Mouse (Mus musculus) liver (tissue): ENCODE results near the gene Necab3.

Source experiments
- DNase-seq: peaks from one replicate; pipeline ENCODE4 v3.0.0-alpha.2; 2020; ENCODE audit warnings: mixed read lengths

Necab3 gene

DNA sequence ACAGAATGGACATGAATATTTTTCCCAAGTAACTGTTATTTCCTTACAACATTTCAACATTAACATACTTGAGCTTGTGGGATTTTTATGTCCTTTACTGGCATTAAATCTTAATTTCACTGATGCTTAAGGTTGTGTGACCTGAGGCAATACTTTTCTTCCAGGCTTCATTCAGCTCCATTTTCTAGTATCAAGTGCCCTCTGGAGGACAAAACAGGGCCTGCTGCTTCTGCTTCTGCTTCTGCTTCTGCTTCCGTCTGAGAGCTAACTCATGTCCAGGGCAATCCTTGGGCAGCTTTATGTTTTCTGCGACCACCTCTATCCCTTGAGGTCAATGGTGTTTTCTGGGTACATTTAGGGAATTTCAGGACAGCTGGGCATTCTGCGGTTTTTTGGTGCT lies 19.0 kb downstream of the Necab3 start:
- no peak for DNase-seq

DNA sequence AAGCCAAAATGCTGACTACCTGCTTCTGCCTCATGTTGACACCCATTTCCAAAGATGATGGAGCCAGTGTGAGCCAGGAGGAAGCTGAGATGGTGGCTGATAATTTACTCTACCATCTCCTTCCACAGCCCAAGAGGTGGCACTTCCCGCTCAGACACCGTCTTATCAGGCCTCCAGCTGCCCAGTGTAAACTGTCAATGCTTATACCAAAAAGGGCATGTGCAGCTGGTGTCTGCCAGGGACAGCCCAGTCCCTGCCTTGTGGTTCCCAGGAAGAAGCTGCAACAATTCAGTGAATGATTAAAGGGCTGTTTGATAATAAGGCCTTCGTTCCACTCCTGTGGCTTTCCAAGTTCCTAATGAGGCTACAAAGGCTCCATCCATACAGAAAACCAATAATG lies 20.0 kb downstream of the Necab3 start:
- DNase-seq = no peak

DNA sequence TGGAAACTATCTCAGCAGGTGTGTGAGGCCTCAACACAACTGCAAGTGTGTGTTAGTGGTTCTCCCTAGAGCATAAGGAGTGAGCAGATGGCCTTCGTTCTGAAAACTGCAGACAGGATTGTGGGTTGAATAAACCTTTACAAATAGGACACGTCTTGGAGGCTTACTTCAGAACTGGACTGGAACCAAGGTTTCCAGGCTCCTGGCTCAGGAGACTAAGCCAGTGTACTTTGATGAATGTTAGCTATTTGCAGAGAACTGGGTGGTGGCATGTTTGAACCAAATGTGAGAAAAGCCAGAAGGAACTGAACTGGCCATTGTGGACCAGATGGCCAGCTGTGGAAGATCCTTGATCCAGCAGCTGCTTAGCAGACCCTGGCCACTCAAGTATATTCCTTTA lies 20.4 kb downstream of the Necab3 start:
- no peak for DNase-seq

DNA sequence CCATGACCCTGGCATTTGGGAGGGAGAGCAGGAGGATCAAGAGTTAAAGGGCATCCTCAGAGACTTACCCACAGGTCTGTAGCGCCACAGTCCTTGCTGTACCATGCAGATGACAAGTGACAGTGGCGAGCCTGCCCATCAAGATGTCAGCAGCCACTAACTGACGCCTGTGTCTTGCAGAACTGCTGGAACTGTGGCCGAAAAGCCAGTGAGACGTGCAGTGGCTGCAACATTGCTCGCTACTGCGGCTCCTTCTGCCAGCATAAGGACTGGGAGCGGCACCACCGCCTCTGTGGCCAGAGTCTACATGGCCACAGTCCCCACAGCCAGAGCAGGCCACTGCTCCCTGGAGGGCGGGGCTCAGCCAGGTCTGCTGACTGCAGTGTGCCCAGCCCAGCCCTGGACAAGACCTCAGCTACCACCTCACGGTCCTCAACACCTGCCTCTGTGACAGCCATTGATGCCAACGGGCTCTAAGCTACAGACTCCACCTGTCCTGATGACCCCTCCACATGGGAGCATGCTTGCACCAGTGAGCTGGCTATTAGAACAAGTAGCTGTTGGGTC lies 23.9 kb downstream of the Necab3 start:
- no peak for DNase-seq

DNA sequence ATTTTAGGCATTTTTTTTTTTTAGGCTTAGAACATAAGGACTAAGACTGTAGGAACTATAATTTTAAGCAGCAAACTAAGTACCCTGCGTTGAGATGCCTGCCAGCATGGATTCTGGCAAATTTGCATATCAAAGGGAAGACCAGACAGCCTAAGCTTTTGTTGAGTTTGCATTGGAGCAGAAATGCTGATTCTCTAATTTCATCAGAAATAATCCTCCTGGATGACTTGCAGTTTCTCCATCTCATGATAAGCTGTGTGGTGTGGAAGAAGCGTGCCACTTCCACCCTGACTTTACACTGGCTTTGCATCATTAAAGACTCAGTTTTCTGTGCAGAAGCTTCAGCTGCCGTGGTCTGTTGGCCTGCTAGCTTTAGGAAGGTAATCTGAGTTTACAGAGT lies 25.8 kb downstream of the Necab3 start:
- DNase-seq = no peak

DNA sequence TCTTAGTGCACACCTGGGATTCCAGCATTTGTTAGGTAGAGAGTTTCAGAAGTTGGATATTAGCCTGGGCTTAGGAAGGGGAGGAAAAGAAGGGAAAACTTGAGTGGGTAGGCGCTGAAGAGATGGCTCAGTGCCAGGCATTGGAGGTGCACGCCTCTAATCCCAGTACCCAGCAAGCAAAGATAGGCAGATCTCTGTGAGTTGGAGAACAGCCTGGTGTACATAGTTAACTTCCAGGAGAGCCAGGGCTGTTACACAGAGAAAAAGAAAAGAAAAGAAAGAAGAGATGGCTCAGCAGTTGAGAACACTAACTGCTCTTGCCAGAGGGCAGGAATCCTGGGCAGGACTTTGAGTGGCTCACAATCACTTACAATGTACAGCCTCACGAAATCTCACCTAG lies 32.2 kb downstream of the Necab3 start:
- DNase-seq = no peak

DNA sequence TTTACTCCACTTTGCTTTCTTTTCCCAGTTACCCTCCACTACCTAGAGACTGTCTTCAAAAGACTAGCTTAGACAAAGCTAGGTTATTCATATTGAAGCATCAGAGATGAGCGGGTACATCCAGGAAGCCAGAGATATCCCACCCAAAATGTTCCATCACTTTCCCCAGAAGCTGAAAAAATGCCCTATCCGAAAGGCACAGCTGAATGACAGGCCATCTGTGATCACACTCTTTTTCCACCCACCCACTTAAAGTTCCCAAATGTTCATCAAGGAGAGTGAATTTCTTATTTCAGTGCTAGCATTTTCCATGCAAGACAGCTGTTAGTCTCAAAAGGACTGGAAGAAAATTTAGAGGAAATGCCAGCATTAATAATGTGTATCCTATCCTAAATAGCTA lies 33.4 kb downstream of the Necab3 start:
- no peak for DNase-seq

DNA sequence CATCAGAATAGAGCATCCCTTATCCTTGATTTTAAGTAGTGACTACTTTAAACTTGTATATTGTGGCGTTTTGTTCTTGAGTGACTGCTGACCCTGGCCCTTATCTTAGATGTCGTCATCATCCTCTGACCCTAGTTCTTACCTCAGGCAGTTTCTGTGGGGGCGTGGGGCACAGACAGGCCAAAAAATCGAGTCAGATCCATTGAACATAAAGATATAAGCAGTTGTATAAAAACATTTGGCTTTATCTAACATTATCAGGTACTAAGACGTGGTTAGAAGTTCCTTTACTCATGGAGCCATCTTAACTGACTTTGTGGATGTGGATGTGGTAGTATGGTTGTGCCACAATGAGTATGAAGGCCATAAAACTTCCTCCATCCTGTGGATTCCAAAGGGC lies 36.4 kb downstream of the Necab3 start:
- DNase-seq = no peak

DNA sequence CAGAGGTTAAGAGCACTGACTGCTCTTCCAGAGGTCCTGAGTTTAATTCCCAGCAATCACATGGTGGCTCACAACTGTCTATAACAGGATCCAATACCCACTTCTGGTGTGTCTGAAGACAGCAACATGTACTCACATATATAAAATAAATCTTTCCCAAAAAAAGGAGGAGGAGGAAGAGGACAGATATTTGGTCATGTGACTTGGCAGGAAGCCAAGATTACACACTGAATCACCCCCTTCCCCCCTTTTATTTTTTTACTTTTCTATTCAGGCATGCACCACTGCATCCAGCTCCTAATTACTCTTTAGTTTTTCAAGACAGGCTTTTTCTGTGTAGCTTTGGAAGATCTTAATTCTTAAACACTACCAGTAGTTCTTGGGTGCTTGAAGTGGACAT lies 37.2 kb downstream of the Necab3 start:
- no peak for DNase-seq

DNA sequence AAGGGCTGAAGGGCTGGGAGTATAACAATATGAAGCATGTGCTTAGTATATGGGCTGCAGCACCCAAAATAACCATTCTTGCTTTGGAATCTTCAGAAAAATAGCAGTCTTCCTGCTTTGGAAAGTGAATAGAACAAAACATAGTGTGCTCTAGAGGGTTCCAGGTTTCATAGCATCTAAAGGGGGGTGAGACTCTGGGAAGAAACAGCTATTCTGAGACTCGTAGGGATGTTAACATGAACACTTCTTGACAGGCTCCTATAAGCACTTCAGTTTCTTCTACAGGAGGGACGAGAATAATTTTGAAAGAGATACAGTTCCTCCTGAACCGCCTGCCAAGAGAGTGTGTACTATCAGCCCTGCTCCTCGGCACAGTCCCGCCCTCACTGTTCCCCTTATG lies 41.3 kb downstream of the Necab3 start:
- no peak for DNase-seq

DNA sequence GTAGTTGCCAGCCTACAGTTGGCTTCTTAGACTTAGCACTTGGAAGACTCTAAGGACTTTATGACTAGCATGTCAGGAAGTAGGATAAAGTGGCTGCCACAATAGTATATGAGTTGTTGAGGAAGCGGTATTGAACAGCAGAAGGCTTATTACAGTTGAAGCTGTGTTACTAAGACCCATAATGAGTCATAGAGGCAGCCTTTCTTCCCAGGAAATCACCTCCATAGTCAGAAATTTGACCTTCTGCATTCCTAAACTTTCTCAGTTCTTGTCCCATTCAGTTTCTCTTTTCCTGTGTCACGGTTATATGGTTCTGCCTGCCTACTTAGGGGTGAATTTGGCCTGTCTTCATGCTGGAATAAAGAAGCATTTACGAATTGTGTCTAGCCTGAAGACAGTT lies 41.7 kb downstream of the Necab3 start:
- no peak for DNase-seq

DNA sequence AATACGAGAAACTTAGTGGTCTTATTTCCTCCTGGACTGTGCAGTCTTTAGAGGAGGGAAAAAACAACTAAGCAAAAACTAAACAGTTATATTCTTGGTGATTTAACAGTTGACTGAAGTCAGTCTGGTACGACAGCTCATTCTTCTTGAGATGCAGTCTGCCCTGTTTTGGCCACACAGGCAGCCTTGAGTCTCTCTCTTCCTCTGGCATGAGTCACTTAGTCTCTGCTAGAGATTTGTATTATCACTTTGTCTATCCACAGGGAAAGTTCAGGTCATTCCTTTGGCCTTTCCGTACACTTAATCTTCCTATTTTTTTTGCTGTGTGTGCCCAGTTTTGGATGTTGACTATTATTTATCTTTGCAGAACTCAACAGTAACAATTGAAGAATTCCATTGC lies 48.5 kb downstream of the Necab3 start:
- no peak for DNase-seq

DNA sequence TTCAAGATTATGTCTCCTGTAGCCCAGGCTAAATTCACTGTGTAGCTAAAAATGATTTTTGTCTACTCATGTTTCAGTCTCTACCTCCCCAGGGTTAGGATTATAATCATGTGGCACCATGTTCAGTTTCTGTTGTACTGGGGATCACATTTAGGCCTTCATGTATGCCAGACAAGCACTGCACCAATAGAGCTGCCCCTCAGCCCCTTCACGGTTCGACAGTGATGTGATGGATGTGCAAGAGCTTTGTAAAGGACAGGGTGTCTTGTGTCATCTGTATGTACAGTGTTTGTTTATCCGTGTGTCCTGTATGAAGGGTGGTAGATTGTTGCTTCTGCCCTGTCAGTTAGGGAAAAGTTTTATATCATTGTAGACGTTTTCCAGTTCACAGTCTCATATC lies 50.2 kb downstream of the Necab3 start:
- DNase-seq = no peak

DNA sequence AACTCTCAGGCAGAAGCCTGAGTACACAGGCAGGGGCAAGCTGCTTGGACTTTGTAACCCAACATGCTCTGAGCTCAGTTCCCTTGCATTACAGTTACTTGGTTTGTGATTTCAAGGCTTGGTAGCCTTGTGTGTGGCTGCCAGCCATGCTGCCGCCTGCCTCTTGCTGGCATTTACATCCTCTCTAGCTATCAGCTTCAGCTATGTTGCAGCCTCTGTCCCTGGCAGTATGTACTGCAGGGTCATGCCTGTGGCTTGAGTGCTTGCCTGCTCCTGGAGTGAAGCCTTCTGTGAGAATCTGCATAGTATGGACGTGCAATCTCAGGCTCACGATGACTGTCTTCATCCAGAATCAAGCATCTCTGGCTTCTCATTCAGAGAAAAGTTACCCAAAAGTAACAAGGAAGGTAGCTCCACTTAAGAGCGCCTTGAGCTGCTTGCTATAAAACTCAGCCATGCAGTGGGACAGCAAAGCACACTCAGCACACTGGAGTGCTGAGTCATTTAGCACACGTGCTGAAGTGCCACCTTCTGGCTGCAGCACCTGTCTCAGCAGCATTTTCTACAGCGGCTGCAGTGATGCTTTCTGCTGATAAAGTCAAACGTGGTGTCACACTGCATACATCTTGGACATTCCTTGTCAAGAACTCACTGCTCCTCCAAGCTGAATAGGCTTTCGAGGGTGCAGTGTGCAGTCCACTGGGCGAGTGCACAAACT lies 51.0 kb downstream of the Necab3 start:
- peak; percentile 41 for DNase-seq

DNA sequence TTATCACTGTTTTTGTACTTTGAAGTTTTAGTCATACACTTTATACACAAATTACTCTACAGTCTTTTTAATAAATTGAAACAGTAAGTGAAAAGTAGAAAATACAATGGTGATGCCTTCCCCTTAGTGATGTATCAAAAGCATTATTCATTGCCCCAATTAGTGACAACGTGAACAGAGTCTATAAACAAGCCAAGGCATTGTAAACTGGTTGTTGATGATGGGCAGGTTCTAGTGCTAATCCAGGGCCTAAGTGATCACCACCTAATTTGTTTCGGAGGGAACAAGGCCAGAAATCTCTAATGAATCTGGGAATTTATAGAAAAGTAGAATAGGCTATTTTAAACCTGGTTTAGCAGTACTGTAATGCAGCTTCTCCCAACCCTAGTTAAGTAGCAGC lies 51.6 kb downstream of the Necab3 start:
- DNase-seq = no peak

DNA sequence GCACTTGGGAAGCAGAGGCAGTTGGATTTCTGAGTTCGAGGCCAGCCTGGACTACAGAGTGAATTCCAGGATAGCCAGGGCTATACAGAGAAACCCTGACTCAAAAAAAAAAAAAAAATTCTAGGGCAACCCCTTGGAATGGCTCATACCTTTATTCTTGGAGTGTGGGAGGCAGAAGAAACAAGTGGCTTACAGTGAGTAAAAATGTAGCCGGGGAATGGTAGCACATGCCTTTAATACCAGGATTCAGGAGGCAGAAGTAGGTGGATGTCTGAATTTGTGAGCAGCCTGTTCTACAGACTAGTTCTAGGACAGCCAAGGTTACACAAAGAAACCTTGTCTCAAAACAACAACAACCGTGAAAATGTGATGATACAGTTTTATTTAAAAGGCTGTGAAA lies 57.9 kb downstream of the Necab3 start:
- no peak for DNase-seq

DNA sequence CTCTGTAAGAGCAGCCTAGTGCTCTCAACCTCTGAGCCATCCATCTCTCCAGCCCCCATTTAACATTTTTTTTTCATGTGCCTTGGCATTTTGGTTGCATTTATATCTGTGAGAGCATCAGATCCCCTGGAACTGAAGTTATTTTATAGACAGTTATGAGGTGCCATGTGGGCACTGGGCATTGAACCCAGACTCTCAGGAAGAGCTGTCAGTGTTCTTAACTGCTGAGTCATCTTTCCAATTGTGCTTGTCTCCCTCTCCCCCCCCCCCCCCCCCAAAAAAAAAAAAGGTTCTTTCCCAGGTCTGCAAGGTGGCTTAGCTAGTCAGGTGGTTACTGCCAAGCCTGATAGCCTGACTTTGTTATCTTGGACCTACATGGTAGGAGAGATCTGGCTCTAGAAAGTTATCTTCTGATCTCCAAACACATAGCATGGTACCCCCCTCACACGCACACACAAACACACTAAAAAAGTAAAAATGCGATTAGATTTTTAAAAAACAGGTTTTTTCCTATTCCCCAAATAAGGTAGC lies 58.9 kb downstream of the Necab3 start:
- DNase-seq = no peak

DNA sequence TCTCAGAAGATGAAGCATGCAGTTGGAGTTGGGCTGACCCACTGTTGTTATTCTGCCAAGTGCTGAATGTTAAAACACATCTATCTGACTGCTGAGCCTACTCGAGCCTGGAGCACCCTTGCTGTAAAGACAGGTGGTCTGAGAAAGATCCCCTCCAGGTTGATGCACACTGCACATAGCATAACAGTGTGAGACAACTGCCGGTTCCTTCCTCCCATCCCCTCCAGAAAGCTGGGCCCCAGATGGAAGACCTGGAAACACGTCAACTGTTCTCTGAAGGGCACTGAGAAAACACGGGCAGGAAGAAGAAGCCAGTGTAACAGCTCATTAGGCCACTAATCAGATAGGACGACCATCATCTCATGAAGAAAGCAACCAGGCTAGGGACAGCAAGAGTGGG lies 60.1 kb downstream of the Necab3 start:
- DNase-seq = no peak

DNA sequence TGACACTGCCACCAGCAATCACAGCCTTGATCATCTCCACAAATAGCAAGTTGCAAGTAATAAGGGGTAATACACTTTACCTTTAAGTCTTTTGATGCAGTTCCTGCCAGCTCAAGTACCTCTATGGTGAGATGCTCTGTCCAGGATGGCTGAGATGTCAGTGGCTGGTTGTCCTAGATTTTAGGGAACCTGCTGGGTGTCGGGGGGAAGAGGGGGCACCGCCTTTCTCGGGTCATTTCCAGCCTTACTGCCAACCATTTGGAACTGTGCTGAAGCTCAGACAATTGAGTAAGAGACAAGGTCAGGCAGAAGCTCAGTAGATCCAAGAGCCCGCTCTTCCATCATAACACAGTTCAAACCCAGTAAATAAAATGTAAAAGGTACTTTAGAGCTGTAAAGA lies 63.7 kb downstream of the Necab3 start:
- no peak for DNase-seq
